Mouse (Mus musculus): ENCODE results near the gene Sirt5. TPM values are rescaled to one million over a fixed set of nuclear protein-coding genes. Genes with fewer than 3 reads are reported as not detected.

Gene Sirt5
- polyA plus RNA-seq, 1 experiment from 2014 or later = 8.9 TPM

DNA sequence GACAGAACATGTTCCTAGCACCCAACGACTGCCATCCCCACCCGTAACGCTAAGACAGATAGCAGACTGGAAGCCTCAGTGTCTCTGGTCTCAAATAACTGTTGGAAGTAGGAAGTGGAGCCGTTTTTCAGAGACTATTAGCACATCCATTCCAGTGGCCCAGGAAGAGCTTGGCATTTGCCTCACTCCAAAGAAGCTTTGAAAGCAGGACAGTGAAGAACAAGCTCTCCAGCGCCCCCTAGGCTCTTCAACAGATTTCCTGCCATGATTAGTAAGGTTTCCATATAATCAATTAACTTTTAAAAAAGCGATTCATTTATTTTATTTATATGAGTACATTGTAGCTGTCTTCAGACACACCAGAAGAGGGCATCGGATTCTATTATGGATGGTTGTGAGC lies 32.7 kb upstream of the Sirt5 start:
- DNase-seq = peak; percentile 24
- Histone ChIP-seq H3K9me3 (ENCODE audit: low read length) (no peaks in the 10 kb centered on the region), H3K4me3 (ENCODE audit: low read depth, low read length) (no peak overlapping the region), H3K27me3 (ENCODE audit: insufficient read depth, low read length) (no peaks in the 10 kb centered on the region), H3K4me1 (ENCODE audit: insufficient read depth) (no peaks in the 10 kb centered on the region; the same call in 1 of the 2 replicates), H3K27ac (ENCODE audit: low read depth) (no peak overlapping the region), H3K36me3 (replicated peaks; ENCODE audit: insufficient read depth, low read length) (no peaks in the 10 kb centered on the region), H3K4me2 (ENCODE audit: low read depth, low read length) (no peak overlapping the region), H3K9ac (replicated peaks) (no peak overlapping the region)
- no peak for ATAC-seq
- 37% methylated on average over 7 of the region's 7 CpGs for WGBS (ENCODE audit: insufficient replicate concordance)
- TF ChIP-seq EP300 (IDR thresholded peaks at IDR 0.05; ENCODE audit: low read depth) (no peak), CTCF (IDR thresholded peaks at IDR 0.05; ENCODE audit: low read depth) (peak; percentile 51)

GRCm38 (mm10) chr13:43336425-43337221 lies 28.7 kb upstream of the Sirt5 start:
- no peak for TF ChIP-seq EP300 (IDR thresholded peaks at IDR 0.05; ENCODE audit: low read depth)
- TF ChIP-seq CTCF (IDR thresholded peaks at IDR 0.05; ENCODE audit: low read depth) = no peak
- Histone ChIP-seq H3K4me1 (ENCODE audit: insufficient read depth) (peaks cover 14% of the 10 kb centered on the region), H3K27ac (ENCODE audit: low read depth) (no peak overlapping the region), H3K9me3 (ENCODE audit: low read length) (no peaks in the 10 kb centered on the region), H3K36me3 (replicated peaks; ENCODE audit: insufficient read depth, low read length) (no peaks in the 10 kb centered on the region), H3K4me2 (ENCODE audit: low read depth, low read length) (no peak overlapping the region), H3K4me3 (ENCODE audit: low read depth, low read length) (no peak overlapping the region), H3K27me3 (ENCODE audit: insufficient read depth, low read length) (no peaks in the 10 kb centered on the region), H3K9ac (replicated peaks) (no peak overlapping the region)
- WGBS (ENCODE audit: insufficient replicate concordance) = 56% methylated on average over 12 of the region's 12 CpGs
- ATAC-seq (no peak), DNase-seq (no peak)

DNA sequence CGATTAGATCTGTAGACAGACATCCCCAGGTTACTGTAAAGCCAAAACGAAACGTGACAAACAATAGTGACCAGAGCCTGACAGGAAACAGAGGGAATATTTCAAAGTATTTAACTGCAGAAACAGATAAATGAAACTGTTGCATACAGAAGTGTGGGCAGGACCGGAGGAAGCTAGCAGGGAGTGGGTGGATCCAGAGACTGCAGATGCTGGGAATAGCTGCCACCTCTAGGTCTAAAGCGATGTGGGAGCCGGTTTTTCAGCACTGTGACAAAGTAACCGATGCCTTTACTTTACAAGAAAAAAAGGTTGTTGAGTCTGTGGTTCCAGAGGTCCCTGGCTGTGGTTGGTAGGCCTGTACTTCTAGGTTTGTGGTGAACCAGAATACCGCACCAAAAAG lies 27.3 kb upstream of the Sirt5 start:
- no peak for ATAC-seq
- 76% methylated on average over 8 of the region's 8 CpGs for WGBS (ENCODE audit: insufficient replicate concordance)
- H3K36me3 ChIP-seq (replicated peaks; ENCODE audit: insufficient read depth, low read length) = no peaks in the 10 kb centered on the region
- no peaks in the 10 kb centered on the region for H3K27me3 ChIP-seq (ENCODE audit: insufficient read depth, low read length)
- H3K9me3 ChIP-seq (ENCODE audit: low read length) = no peaks in the 10 kb centered on the region
- no peak overlapping the region for H3K9ac ChIP-seq (replicated peaks)
- H3K4me1 ChIP-seq (ENCODE audit: insufficient read depth) = peaks cover 14% of the 10 kb centered on the region
- DNase-seq = no peak
- H3K4me2 ChIP-seq (ENCODE audit: low read depth, low read length) = no peak overlapping the region
- H3K27ac ChIP-seq (ENCODE audit: low read depth) = 0 out of 2 replicates have a peak overlapping the region, but pooled peaks have one; percentile 2
- TF ChIP-seq EP300 (IDR thresholded peaks at IDR 0.05; ENCODE audit: low read depth) (no peak), CTCF (IDR thresholded peaks at IDR 0.05; ENCODE audit: low read depth) (no peak)
- no peak overlapping the region for H3K4me3 ChIP-seq (ENCODE audit: low read depth, low read length)

DNA sequence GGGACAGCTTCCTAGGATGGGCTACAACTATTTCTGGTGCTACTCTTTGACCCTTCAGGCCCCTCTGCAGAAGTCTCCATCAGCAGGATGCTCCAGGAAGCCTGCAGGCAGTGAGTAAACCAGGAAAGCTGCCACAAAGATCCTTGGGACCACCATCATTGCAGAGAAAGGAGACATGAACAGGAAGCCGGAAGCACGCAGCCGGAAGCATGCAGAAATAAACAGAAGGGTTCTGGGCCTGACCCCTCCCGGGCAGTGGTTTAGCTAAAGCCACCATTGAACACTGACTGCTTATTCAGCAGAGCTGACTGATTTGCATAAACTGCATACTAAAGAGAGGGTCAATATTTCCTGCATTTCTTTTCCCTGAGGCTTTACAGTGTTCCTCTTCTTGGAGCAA lies 26.7 kb upstream of the Sirt5 start:
- no peaks in the 10 kb centered on the region for H3K36me3 ChIP-seq (replicated peaks; ENCODE audit: insufficient read depth, low read length)
- no peak overlapping the region for H3K9ac ChIP-seq (replicated peaks)
- no peaks in the 10 kb centered on the region for H3K9me3 ChIP-seq (ENCODE audit: low read length)
- no peak overlapping the region for H3K4me2 ChIP-seq (ENCODE audit: low read depth, low read length)
- ATAC-seq (0 out of 2 replicates have a peak, but pooled peaks have one; percentile 17), DNase-seq (no peak)
- no peak overlapping the region for H3K4me3 ChIP-seq (ENCODE audit: low read depth, low read length)
- 55% methylated on average over 4 of the region's 4 CpGs for WGBS (ENCODE audit: insufficient replicate concordance)
- peaks cover 14% of the 10 kb centered on the region for H3K4me1 ChIP-seq (ENCODE audit: insufficient read depth)
- TF ChIP-seq EP300 (IDR thresholded peaks at IDR 0.05; ENCODE audit: low read depth) (no peak), CTCF (IDR thresholded peaks at IDR 0.05; ENCODE audit: low read depth) (no peak)
- 0 out of 2 replicates have a peak overlapping the region, but pooled peaks have one; percentile 2 for H3K27ac ChIP-seq (ENCODE audit: low read depth)
- H3K27me3 ChIP-seq (ENCODE audit: insufficient read depth, low read length) = no peaks in the 10 kb centered on the region

GRCm38 (mm10) chr13:43346825-43347224 lies 18.5 kb upstream of the Sirt5 start:
- TF ChIP-seq EP300 (IDR thresholded peaks at IDR 0.05; ENCODE audit: low read depth) (no peak), CTCF (IDR thresholded peaks at IDR 0.05; ENCODE audit: low read depth) (no peak)
- H3K9ac ChIP-seq (replicated peaks) = no peak overlapping the region
- H3K27ac ChIP-seq (ENCODE audit: low read depth) = no peak overlapping the region
- no peaks in the 10 kb centered on the region for H3K4me1 ChIP-seq (ENCODE audit: insufficient read depth)
- ATAC-seq (no peak), DNase-seq (no peak)
- no peak overlapping the region for H3K4me3 ChIP-seq (ENCODE audit: low read depth, low read length)
- H3K27me3 ChIP-seq (ENCODE audit: insufficient read depth, low read length) = no peaks in the 10 kb centered on the region
- H3K4me2 ChIP-seq (ENCODE audit: low read depth, low read length) = no peak overlapping the region
- no peaks in the 10 kb centered on the region for H3K36me3 ChIP-seq (replicated peaks; ENCODE audit: insufficient read depth, low read length)
- no peaks in the 10 kb centered on the region for H3K9me3 ChIP-seq (ENCODE audit: low read length)

DNA sequence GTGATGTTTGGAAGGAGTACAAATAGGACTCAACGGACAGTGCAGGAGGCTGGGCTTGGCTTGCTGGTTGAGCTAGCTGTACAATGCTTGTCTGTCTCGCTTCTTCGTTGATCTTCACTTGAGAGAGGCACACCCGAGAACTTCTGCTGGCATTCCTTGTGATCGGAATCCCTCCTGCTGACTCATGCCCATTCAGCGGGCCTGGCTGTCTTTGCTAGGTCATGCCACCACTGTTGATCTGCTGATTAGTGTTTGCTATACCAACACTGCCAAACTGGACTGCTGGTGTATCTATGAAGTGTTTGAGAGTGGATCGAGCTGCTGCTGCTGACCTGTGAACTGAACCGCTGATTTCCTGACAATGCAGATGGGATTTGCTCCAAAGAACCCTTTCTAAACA lies 15.9 kb upstream of the Sirt5 start:
- no peak overlapping the region for H3K4me2 ChIP-seq (ENCODE audit: low read depth, low read length)
- DNase-seq (no peak), ATAC-seq (no peak)
- WGBS (ENCODE audit: insufficient replicate concordance) = 71% methylated on average over 8 of the region's 8 CpGs
- H3K27me3 ChIP-seq (ENCODE audit: insufficient read depth, low read length) = no peaks in the 10 kb centered on the region
- no peaks in the 10 kb centered on the region for H3K4me1 ChIP-seq (ENCODE audit: insufficient read depth)
- TF ChIP-seq CTCF (IDR thresholded peaks at IDR 0.05; ENCODE audit: low read depth) (no peak), EP300 (IDR thresholded peaks at IDR 0.05; ENCODE audit: low read depth) (no peak)
- no peak overlapping the region for H3K27ac ChIP-seq (ENCODE audit: low read depth)
- no peaks in the 10 kb centered on the region for H3K9me3 ChIP-seq (ENCODE audit: low read length)
- no peak overlapping the region for H3K4me3 ChIP-seq (ENCODE audit: low read depth, low read length)
- H3K9ac ChIP-seq (replicated peaks) = no peak overlapping the region
- no peaks in the 10 kb centered on the region for H3K36me3 ChIP-seq (replicated peaks; ENCODE audit: insufficient read depth, low read length)

All from liver, postnatal 0 days (tissue).